Mouse (Mus musculus): ENCODE measurements at regions not wholly inside any gene's neighbourhood (a gene's known extent, or its start where the extent isn't known, plus 50 kb on each side); places are given as distances from the start of the nearest gene placed in this dataset.

- TF ChIP-seq GATA4 (IDR thresholded peaks at IDR 0.05; ENCODE audit: insufficient replicate concordance, low read length): no peak
Observed at GRCm38 (mm10) chr9:61239328-61239727, 132.8 kb upstream of the Tle3 start.

GRCm38 (mm10) chr9:61241442-61241841 is 130.7 kb upstream of the Tle3 start:
- no peak for TF ChIP-seq GATA4 (IDR thresholded peaks at IDR 0.05; ENCODE audit: insufficient replicate concordance, low read length)

GRCm38 (mm10) chr9:61242167-61242860 is 129.9 kb upstream of the Tle3 start:
- no peak for TF ChIP-seq GATA4 (IDR thresholded peaks at IDR 0.05; ENCODE audit: insufficient replicate concordance, low read length)

GRCm38 (mm10) chr9:61243289-61243688 is 128.9 kb upstream of the Tle3 start:
- no peak for TF ChIP-seq GATA4 (IDR thresholded peaks at IDR 0.05; ENCODE audit: insufficient replicate concordance, low read length)

- no peak for TF ChIP-seq GATA4 (IDR thresholded peaks at IDR 0.05; ENCODE audit: insufficient replicate concordance, low read length)
Observed at GRCm38 (mm10) chr9:61249691-61250425, 122.3 kb upstream of the Tle3 start.

GRCm38 (mm10) chr9:61251606-61252005 is 120.6 kb upstream of the Tle3 start:
- no peak for TF ChIP-seq GATA4 (IDR thresholded peaks at IDR 0.05; ENCODE audit: insufficient replicate concordance, low read length)

- TF ChIP-seq GATA4 (IDR thresholded peaks at IDR 0.05; ENCODE audit: insufficient replicate concordance, low read length): no peak
Observed at GRCm38 (mm10) chr9:61253761-61254160, 118.4 kb upstream of the Tle3 start.

- no peak for TF ChIP-seq GATA4 (IDR thresholded peaks at IDR 0.05; ENCODE audit: insufficient replicate concordance, low read length)
Observed at GRCm38 (mm10) chr9:61257488-61257887, 114.7 kb upstream of the Tle3 start.

- TF ChIP-seq GATA4 (IDR thresholded peaks at IDR 0.05; ENCODE audit: insufficient replicate concordance, low read length): no peak
Observed at GRCm38 (mm10) chr9:61258100-61258499, 114.1 kb upstream of the Tle3 start.

GRCm38 (mm10) chr9:61259421-61260174 is 112.6 kb upstream of the Tle3 start:
- TF ChIP-seq GATA4 (IDR thresholded peaks at IDR 0.05; ENCODE audit: insufficient replicate concordance, low read length): no peak

GRCm38 (mm10) chr9:61261263-61261662 is 110.9 kb upstream of the Tle3 start:
- no peak for TF ChIP-seq GATA4 (IDR thresholded peaks at IDR 0.05; ENCODE audit: insufficient replicate concordance, low read length)

- TF ChIP-seq GATA4 (IDR thresholded peaks at IDR 0.05; ENCODE audit: insufficient replicate concordance, low read length): no peak
Observed at GRCm38 (mm10) chr9:61261739-61262333, 110.3 kb upstream of the Tle3 start.

- TF ChIP-seq GATA4 (IDR thresholded peaks at IDR 0.05; ENCODE audit: insufficient replicate concordance, low read length): no peak
Observed at GRCm38 (mm10) chr9:61263335-61263734, 108.8 kb upstream of the Tle3 start.

GRCm38 (mm10) chr9:61265466-61265865 is 106.7 kb upstream of the Tle3 start:
- TF ChIP-seq GATA4 (IDR thresholded peaks at IDR 0.05; ENCODE audit: insufficient replicate concordance, low read length): no peak

- TF ChIP-seq GATA4 (IDR thresholded peaks at IDR 0.05; ENCODE audit: insufficient replicate concordance, low read length): no peak
Observed at GRCm38 (mm10) chr9:61266992-61267391, 105.2 kb upstream of the Tle3 start.

All from liver, adult (tissue).